Mouse (Mus musculus) embryonic fibroblast, embryonic 13.5 days (primary cell): Measurements from ENCODE around the gene Agap1.

Experiments used
- CTCF ChIP-seq: IDR thresholded peaks from 2 replicates; pipeline ENCODE4 v1.5.1; 2011; ENCODE audit warnings: mild to moderate bottlenecking, control low read depth, low read length, moderate library complexity, borderline replicate concordance; ENCODE audit not compliant: insufficient read depth
- POLR2A ChIP-seq: IDR thresholded peaks from 2 replicates; pipeline ENCODE4 v1.6.1; 2011; ENCODE audit warnings: low read depth, mild to moderate bottlenecking, control low read depth, low read length, moderate library complexity

- TF ChIP-seq CTCF (no peak), POLR2A (no peak)
These were observed 15.3 kb upstream of the Agap1 start for GRCm38 (mm10) chr1:89439351-89439750.
